Mouse (Mus musculus) midbrain, embryonic 13.5 days (tissue): Measurements from ENCODE around the gene Wscd2. TPM values are rescaled to one million over a fixed set of nuclear protein-coding genes. Genes with fewer than 3 reads are reported as not detected.

ENCODE experiments used
- ATAC-seq: fragments of 200-750 bp; cut with Nextera tagmentation; 2 replicates; pipeline ENCODE4 v1.8.0; 2017; ENCODE audit warnings: mild to moderate bottlenecking, moderate TSS enrichment, moderate library complexity
- H3K27ac ChIP-seq: fragments of 300-500 bp; sonication (generic); 2 replicates; pipeline ENCODE4 v1.5.1; 2015; ENCODE audit warnings: inconsistent platforms, mild to moderate bottlenecking, moderate library complexity
- H3K27me3 ChIP-seq: fragments of 300-500 bp; sonication (generic); 2 replicates; pipeline ENCODE4 v1.6.1; 2015; ENCODE audit warnings: mild to moderate bottlenecking, inconsistent platforms
- H3K36me3 ChIP-seq: fragments of 300-500 bp; sonication (generic); 2 replicates; pipeline ENCODE4 v1.6.1; 2015; ENCODE audit warnings: mild to moderate bottlenecking, inconsistent platforms
- H3K4me1 ChIP-seq: fragments of 300-500 bp; sonication (generic); replicated peaks from 2 replicates; pipeline ENCODE4 v1.6.1; 2015; ENCODE audit warnings: inconsistent platforms
- H3K4me2 ChIP-seq: fragments of 300-500 bp; sonication (generic); replicated peaks from 2 replicates; pipeline ENCODE4 v1.6.1; 2015; ENCODE audit warnings: moderate library complexity, mild to moderate bottlenecking, inconsistent platforms
- H3K4me3 ChIP-seq: fragments of 300-500 bp; sonication (generic); replicated peaks from 2 replicates; pipeline ENCODE4 v1.5.1; 2015; ENCODE audit warnings: mild to moderate bottlenecking, inconsistent platforms
- H3K9ac ChIP-seq: fragments of 300-500 bp; sonication (generic); replicated peaks from 2 replicates; pipeline ENCODE4 v1.6.1; 2015; ENCODE audit warnings: mild to moderate bottlenecking, inconsistent platforms
- H3K9me3 ChIP-seq: fragments of 300-500 bp; sonication (generic); 2 replicates; pipeline ENCODE4 v1.6.1; 2016; ENCODE audit warnings: mild to moderate bottlenecking, inconsistent platforms
- WGBS: fragments of 180-500 bp; shearing (Covaris S2); methylation state at CpG from one replicate; pipeline ENCODE4 v1.1.7; 2015; 5-methylcytosine and 5-hydroxymethylcytosine counted together
- polyA plus RNA-seq: library from polyadenylated mRNA; unstranded; fragments of >200 nt; fragmentation: Nextera tagmentation; extraction: Ambion mirVana; gene quantifications from 2 replicates; pipeline ENCODE4 v1.2.1, GENCODE M21; 2015

Gene Wscd2
- polyA plus RNA-seq, 1 experiment from 2014 or later = 10.6 TPM

GRCm38 (mm10) chr5:113638055-113638454, 147.9 kb downstream of the Wscd2 start:
- ATAC-seq = no peak
- Histone ChIP-seq H3K4me2 (no peak overlapping the region), H3K27ac (no peak overlapping the region), H3K4me3 (no peak overlapping the region), H3K4me1 (peaks cover 1% of the 10 kb centered on the region; the same call in 1 of the 2 replicates), H3K9me3 (no peaks in the 10 kb centered on the region), H3K9ac (no peak overlapping the region), H3K36me3 (no peaks in the 10 kb centered on the region), H3K27me3 (0 out of 2 replicates have a peak, but pooled peaks cover 3% of the 10 kb centered on the region)
- WGBS = 90% methylated on average over 12 of the region's 12 CpGs

GRCm38 (mm10) chr5:113639126-113639525, 149.0 kb downstream of the Wscd2 start:
- H3K4me3 ChIP-seq = no peak overlapping the region
- no peak overlapping the region for H3K27ac ChIP-seq
- 83% methylated on average over 5 of the region's 5 CpGs for WGBS
- no peak overlapping the region for H3K9ac ChIP-seq
- H3K27me3 ChIP-seq = 0 out of 2 replicates have a peak, but pooled peaks cover 3% of the 10 kb centered on the region
- H3K4me1 ChIP-seq = peaks cover 6% of the 10 kb centered on the region; the same call in 1 of the 2 replicates
- H3K4me2 ChIP-seq = no peak overlapping the region
- no peak for ATAC-seq
- no peaks in the 10 kb centered on the region for H3K9me3 ChIP-seq
- no peaks in the 10 kb centered on the region for H3K36me3 ChIP-seq

Other genes with a start within 250 kb of the Wscd2 start
- gene Sgsm1, start 179.5 kb upstream of the Wscd2 start, polyA plus RNA-seq = 17.2 and 17.4 TPM in 2 replicates
- gene Aym1, start 133.0 kb upstream of the Wscd2 start, polyA plus RNA-seq = not detected in 2 replicates
- 1.4 and 2.5 TPM in 2 replicates for gene Cmklr1, start 160.1 kb downstream of the Wscd2 start, polyA plus RNA-seq
- not detected in 2 replicates for gene 1700069L16Rik, start 234.4 kb downstream of the Wscd2 start, polyA plus RNA-seq
- gene Ficd, start 245.5 kb downstream of the Wscd2 start, polyA plus RNA-seq = 7.2 and 7.8 TPM in 2 replicates